Mouse (Mus musculus) heart, postnatal 25 days (tissue): ENCODE results near the gene Cabp4. TPM values are rescaled to one million over a fixed set of nuclear protein-coding genes. Genes with fewer than 3 reads are reported as not detected.

Experiments used
- DNase-seq: peaks from one replicate; pipeline ENCODE4 v3.0.0; 2022; ENCODE audit warnings: low spot score
- intact Hi-C: fragments of 180-260 bp; cut with DNase I; formaldehyde crosslinking; loops from one replicate; pipeline ENCODE4 v1.15.1; 2025
- total RNA-seq, 2 experiments: library from RNA; stranded (reverse); gene quantifications; 2 replicates each; pipeline ENCODE4 v1.2.3; 2021

The Cabp4 gene
- total RNA-seq, 2 experiments from 2014 or later, result 0.31 TPM; not detected in 1

GRCm38 (mm10) chr19:4092750-4093149 is 51.1 kb downstream of the Cabp4 start:
- DNase-seq, result no peak
- intact Hi-C loops, result no loop called here

DNA sequence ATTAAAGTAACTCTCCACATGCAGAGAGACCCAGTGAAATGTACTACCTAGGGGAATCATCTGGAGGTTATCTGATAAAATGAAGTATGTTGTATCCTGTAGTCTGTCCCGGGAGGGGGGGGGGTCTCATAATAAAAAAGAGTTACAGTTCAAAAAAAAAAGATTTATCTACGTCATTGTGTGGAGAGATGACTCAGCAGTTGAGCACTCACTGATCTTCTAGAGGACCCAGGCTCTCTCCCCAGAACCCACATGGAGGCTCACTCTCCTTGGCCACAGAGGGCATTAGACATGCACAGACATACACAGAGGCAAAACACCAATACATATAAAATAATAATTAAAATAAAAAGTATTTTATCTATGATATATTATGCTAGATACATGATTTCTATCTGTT is 52.5 kb downstream of the Cabp4 start:
- intact Hi-C loops, result no loop called here
- DNase-seq, result no peak

DNA sequence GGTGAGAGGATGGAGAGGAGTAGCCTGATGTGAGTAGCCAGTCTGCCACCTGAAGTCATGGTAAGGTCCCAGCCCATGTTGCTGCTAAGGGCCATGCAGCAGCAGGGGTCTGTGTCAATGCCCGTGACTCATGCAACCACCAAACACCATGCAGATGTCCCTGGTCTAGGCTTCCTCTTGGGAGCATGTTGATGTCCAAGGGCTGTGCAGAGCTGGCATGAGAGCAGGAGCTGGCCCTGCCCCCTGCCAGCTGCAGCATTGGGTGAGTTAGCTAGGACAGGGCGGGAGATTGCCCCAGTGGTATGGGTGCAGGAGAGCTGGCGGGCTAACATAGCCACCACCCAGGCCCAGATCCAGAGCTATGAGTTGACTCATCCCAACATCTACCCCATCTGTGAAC is 53.4 kb downstream of the Cabp4 start:
- DNase-seq, result no peak
- intact Hi-C loops, result no loop called here

DNA sequence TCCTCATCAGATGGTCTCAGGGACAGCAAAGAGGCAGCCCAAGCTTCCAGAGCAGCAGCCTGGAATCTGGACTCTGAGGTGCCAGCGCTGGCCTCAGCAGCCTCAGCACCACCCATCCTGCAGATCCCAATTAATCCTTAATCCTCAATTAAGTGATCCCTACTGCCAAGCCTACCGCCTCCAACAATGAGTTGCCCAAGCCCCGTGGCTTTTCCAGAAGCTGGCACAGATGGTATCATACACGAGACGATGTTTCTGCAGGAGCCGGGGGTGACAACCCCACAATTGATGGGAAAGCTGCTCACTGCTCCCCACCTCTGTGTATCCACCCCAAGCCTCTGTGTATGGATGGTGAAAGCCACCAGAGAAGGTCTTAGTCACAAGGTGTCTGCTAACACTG is 54.7 kb downstream of the Cabp4 start:
- no peak for DNase-seq
- intact Hi-C loops, result no loop called here

DNA sequence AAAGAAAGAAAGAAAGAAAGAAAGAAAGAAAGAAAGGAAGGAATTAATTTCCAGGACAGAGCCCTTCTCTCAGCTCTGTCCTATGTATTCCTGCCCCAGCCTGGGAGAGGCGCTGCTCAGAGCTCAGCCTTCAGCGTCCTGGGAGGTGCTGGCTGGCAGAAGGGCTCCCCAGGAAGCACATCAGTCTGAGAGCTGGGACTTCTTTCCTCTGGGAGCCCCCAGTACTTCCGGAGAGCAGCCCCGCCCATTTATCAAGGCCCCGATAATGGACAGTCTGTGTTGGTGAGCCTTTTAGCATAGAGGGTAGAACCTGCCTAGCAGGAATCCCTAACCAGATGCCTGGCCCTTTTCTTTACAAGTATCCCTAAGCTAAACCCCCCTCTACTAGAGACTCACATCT is 55.7 kb downstream of the Cabp4 start:
- intact Hi-C loops, result no loop called here
- no peak for DNase-seq

DNA sequence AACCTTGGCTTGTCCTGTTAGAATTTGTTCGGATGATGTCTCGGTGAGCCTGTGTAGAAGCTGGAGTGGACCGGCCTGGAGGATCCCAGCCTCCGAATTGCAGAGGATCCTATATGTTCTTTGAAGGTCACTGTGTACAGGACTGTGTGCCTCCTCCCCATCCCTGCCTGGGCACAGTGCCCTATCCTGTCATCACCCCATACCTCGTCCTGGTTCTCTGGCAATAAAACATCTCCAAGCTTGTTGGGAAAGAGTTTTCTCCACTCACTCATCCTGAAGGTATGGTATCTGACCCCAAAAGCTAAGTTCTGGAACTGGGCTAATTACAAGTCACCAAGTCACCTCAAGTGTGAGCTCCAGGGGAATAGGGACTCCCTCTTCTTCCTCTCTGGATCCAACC is 56.7 kb downstream of the Cabp4 start:
- DNase-seq, result no peak
- intact Hi-C loops, result no loop called here

DNA sequence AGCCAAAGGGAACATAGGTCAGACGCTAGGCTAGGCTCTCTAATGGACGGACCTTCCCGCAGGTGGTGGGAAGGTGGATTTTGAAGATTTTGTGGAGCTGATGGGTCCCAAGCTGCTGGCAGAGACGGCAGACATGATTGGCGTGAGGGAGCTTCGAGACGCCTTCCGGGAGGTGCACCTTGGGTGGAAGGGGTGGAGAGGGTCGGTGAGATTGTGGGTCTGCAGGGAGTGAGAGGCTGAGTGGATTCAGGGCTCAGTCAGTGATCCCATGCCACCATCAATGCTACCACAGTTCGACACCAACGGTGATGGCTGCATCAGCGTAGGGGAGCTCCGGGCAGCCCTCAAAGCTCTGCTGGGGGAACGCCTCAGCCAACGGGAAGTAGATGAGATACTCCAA is 57.7 kb downstream of the Cabp4 start:
- intact Hi-C loops, result no loop called here
- DNase-seq, result no peak

Other genes starting within 250 kb of the Cabp4 start
- 1 to 10 TPM; 8.9 to 9.8 TPM for gene Tcirg1, start 236.9 kb downstream of the Cabp4 start, total RNA-seq
- gene Ndufs8, start 231.3 kb downstream of the Cabp4 start, total RNA-seq, result 100 to 1,000 TPM; 538 TPM
- gene Aldh3b1, start 214.2 kb downstream of the Cabp4 start, total RNA-seq, result 1 to 10 TPM; 1.8 TPM
- 10 to 100 TPM; 19.0 to 20.3 TPM for gene Unc93b1, start 208.8 kb downstream of the Cabp4 start, total RNA-seq
- gene Aldh3b3, start 185.4 kb downstream of the Cabp4 start, total RNA-seq, result 1 to 10 TPM in 1 of 2 experiments, under 1 TPM in 1; 0.60 to 1.1 TPM
- under 1 TPM; 0.14 to 0.23 TPM for gene Aldh3b2, start 171.7 kb downstream of the Cabp4 start, total RNA-seq
- 10 to 100 TPM; 20.3 to 21.5 TPM for gene Acy3, start 157.5 kb downstream of the Cabp4 start, total RNA-seq
- not detected for gene Tbx10, start 151.3 kb downstream of the Cabp4 start, total RNA-seq
- 100 to 1,000 TPM; 109 to 118 TPM for gene Nudt8, start 143.5 kb downstream of the Cabp4 start, total RNA-seq
- 1 to 10 TPM; 2.0 to 2.2 TPM for gene Gm49405, start 143.4 kb downstream of the Cabp4 start, total RNA-seq
- gene Doc2g, start 140.7 kb downstream of the Cabp4 start, total RNA-seq, result 100 to 1,000 TPM; 148 to 152 TPM
- gene Ndufv1, start 131.2 kb downstream of the Cabp4 start, total RNA-seq, result 1,000 to 10,000 TPM; 1,136 to 1,167 TPM
- gene Gstp1, start 106.0 kb downstream of the Cabp4 start, total RNA-seq, result 100 to 1,000 TPM; 321 to 327 TPM
- gene Gstp2, start 98.0 kb downstream of the Cabp4 start, total RNA-seq, result 100 to 1,000 TPM in 1 of 2 experiments, 10 to 100 TPM in 1; 87.8 to 116 TPM
- not detected for gene Gstp3, start 84.5 kb downstream of the Cabp4 start, total RNA-seq
- not detected for gene Cabp2, start 62.5 kb downstream of the Cabp4 start, total RNA-seq
- 10 to 100 TPM; 36.6 to 45.1 TPM for gene Cdk2ap2, start 46.9 kb downstream of the Cabp4 start, total RNA-seq
- gene Pitpnm1, start 44.0 kb downstream of the Cabp4 start, total RNA-seq, result 10 to 100 TPM; 20.8 to 22.1 TPM
- gene Aip, start 18.2 kb downstream of the Cabp4 start, total RNA-seq, result 10 to 100 TPM; 54.2 to 56.8 TPM
- not detected for gene Gpr152, start 4.2 kb downstream of the Cabp4 start, total RNA-seq
- 10 to 100 TPM; 53.4 to 57.6 TPM for gene Coro1b, start 4.6 kb upstream of the Cabp4 start, total RNA-seq
- 1 to 10 TPM in 1 of 2 experiments, under 1 TPM in 1; 0.94 to 1.5 TPM for gene Ptprcap, start 9.6 kb upstream of the Cabp4 start, total RNA-seq
- 10 to 100 TPM; 16.5 to 16.8 TPM for gene Rps6kb2, start 19.3 kb upstream of the Cabp4 start, total RNA-seq
- gene Carns1, start 31.4 kb upstream of the Cabp4 start, total RNA-seq, result 10 to 100 TPM; 33.5 to 34.1 TPM
- 1 to 10 TPM; 9.2 to 9.3 TPM for gene Tbc1d10c, start 47.3 kb upstream of the Cabp4 start, total RNA-seq
- gene Ppp1ca, start 48.0 kb upstream of the Cabp4 start, total RNA-seq, result 100 to 1,000 TPM; 337 TPM
- 1 to 10 TPM; 5.3 to 5.8 TPM for gene Rad9a, start 57.6 kb upstream of the Cabp4 start, total RNA-seq
- gene Clcf1, start 70.2 kb upstream of the Cabp4 start, total RNA-seq, result 1 to 10 TPM in 1 of 2 experiments, under 1 TPM in 1; 0.94 to 2.0 TPM
- not detected for gene AC109138.7, start 70.3 kb upstream of the Cabp4 start, total RNA-seq
- gene Pold4, start 87.9 kb upstream of the Cabp4 start, total RNA-seq, result 10 to 100 TPM in 1 of 2 experiments, 1 to 10 TPM in 1; 9.7 to 11.1 TPM
- gene Ssh3, start 125.1 kb upstream of the Cabp4 start, total RNA-seq, result 1 to 10 TPM; 5.8 to 6.6 TPM
- 1 to 10 TPM; 1.2 to 1.5 TPM for gene Ankrd13d, start 139.1 kb upstream of the Cabp4 start, total RNA-seq
- 10 to 100 TPM; 49.3 to 57.9 TPM for gene Grk2, start 162.2 kb upstream of the Cabp4 start, total RNA-seq